Mouse (Mus musculus): ENCODE results near the gene Rnd2. TPM values are rescaled to one million over a fixed set of nuclear protein-coding genes. Genes with fewer than 3 reads are reported as not detected.

The Rnd2 gene
- total RNA-seq, 2 experiments from 2014 or later, result 1.00 to 3.9 TPM

- no peak for ATAC-seq (replicated peaks; ENCODE audit: poor library complexity)
Observed at GRCm38 (mm10) chr11:101519364-101519763, 54.6 kb downstream of the Rnd2 start.

Other genes with a start within 250 kb of the Rnd2 start
- 13.8 and 15.8 TPM in 2 replicates for gene Ezh1, start 238.5 kb upstream of the Rnd2 start, total RNA-seq (2015)
- 13.2 and 15.8 TPM in 2 replicates for gene Ezh1, start 238.5 kb upstream of the Rnd2 start, total RNA-seq (2017)
- gene Ramp2, start 219.0 kb upstream of the Rnd2 start, total RNA-seq (2015), result 0.88 TPM in 1 of 2 replicates, not detected in the other
- gene Ramp2, start 219.0 kb upstream of the Rnd2 start, total RNA-seq (2017), result 1.9 TPM in 1 of 2 replicates, not detected in the other
- gene Vps25, start 211.3 kb upstream of the Rnd2 start, total RNA-seq (2015), result 261 and 263 TPM in 2 replicates
- 70.4 and 86.9 TPM in 2 replicates for gene Vps25, start 211.3 kb upstream of the Rnd2 start, total RNA-seq (2017)
- not detected in 2 replicates for gene Wnk4, start 204.4 kb upstream of the Rnd2 start, total RNA-seq (2015)
- not detected in 2 replicates for gene Wnk4, start 204.4 kb upstream of the Rnd2 start, total RNA-seq (2017)
- gene Cntd1, start 186.0 kb upstream of the Rnd2 start, total RNA-seq (2015), result 1.1 and 2.0 TPM in 2 replicates
- 1.2 and 1.3 TPM in 2 replicates for gene Cntd1, start 186.0 kb upstream of the Rnd2 start, total RNA-seq (2017)
- gene Coa3, start 185.9 kb upstream of the Rnd2 start, total RNA-seq (2015), result 74.0 and 91.0 TPM in 2 replicates
- 43.7 and 47.8 TPM in 2 replicates for gene Coa3, start 185.9 kb upstream of the Rnd2 start, total RNA-seq (2017)
- gene Becn1, start 162.7 kb upstream of the Rnd2 start, total RNA-seq (2015), result 49.8 and 61.2 TPM in 2 replicates
- gene Becn1, start 162.7 kb upstream of the Rnd2 start, total RNA-seq (2017), result 161 and 166 TPM in 2 replicates
- 208 and 220 TPM in 2 replicates for gene Psme3, start 148.8 kb upstream of the Rnd2 start, total RNA-seq (2015)
- gene Psme3, start 148.8 kb upstream of the Rnd2 start, total RNA-seq (2017), result 116 and 120 TPM in 2 replicates
- 1.5 and 2.0 TPM in 2 replicates for gene Aoc2, start 139.9 kb upstream of the Rnd2 start, total RNA-seq (2015)
- 0.75 and 1.6 TPM in 2 replicates for gene Aoc2, start 139.9 kb upstream of the Rnd2 start, total RNA-seq (2017)
- 0.15 and 0.29 TPM in 2 replicates for gene Aoc3, start 134.4 kb upstream of the Rnd2 start, total RNA-seq (2015)
- gene Aoc3, start 134.4 kb upstream of the Rnd2 start, total RNA-seq (2017), result not detected in 2 replicates
- gene G6pc, start 97.4 kb upstream of the Rnd2 start, total RNA-seq (2015), result not detected in 2 replicates
- gene G6pc, start 97.4 kb upstream of the Rnd2 start, total RNA-seq (2017), result not detected in 2 replicates
- 41.4 and 52.1 TPM in 2 replicates for gene Aarsd1, start 47.4 kb upstream of the Rnd2 start, total RNA-seq (2015)
- gene Aarsd1, start 47.4 kb upstream of the Rnd2 start, total RNA-seq (2017), result 77.8 and 79.3 TPM in 2 replicates
- gene Gm27029, start 40.2 kb upstream of the Rnd2 start, total RNA-seq (2015), result 3.9 and 5.4 TPM in 2 replicates
- gene Gm27029, start 40.2 kb upstream of the Rnd2 start, total RNA-seq (2017), result 0.25 and 1.6 TPM in 2 replicates
- 3.3 and 4.1 TPM in 2 replicates for gene Rundc1, start 39.9 kb upstream of the Rnd2 start, total RNA-seq (2015)
- gene Rundc1, start 39.9 kb upstream of the Rnd2 start, total RNA-seq (2017), result 4.5 and 4.7 TPM in 2 replicates
- 0.17 and 0.42 TPM in 2 replicates for gene Ptges3l, start 39.7 kb upstream of the Rnd2 start, total RNA-seq (2015)
- 0.71 and 4.1 TPM in 2 replicates for gene Ptges3l, start 39.7 kb upstream of the Rnd2 start, total RNA-seq (2017)
- 500 and 587 TPM in 2 replicates for gene Rpl27, start 22.7 kb upstream of the Rnd2 start, total RNA-seq (2015)
- 3,389 and 3,728 TPM in 2 replicates for gene Rpl27, start 22.7 kb upstream of the Rnd2 start, total RNA-seq (2017)
- 27.2 and 31.7 TPM in 2 replicates for gene Ifi35, start 16.6 kb upstream of the Rnd2 start, total RNA-seq (2015)
- 31.1 and 32.6 TPM in 2 replicates for gene Ifi35, start 16.6 kb upstream of the Rnd2 start, total RNA-seq (2017)
- gene Vat1, start 1.2 kb downstream of the Rnd2 start, total RNA-seq (2015), result 83.6 and 92.8 TPM in 2 replicates
- 47.9 and 50.0 TPM in 2 replicates for gene Vat1, start 1.2 kb downstream of the Rnd2 start, total RNA-seq (2017)
- gene Brca1, start 87.0 kb downstream of the Rnd2 start, total RNA-seq (2015), result 25.1 and 31.4 TPM in 2 replicates
- 36.0 and 47.2 TPM in 2 replicates for gene Brca1, start 87.0 kb downstream of the Rnd2 start, total RNA-seq (2017)
- 28.1 and 33.7 TPM in 2 replicates for gene Nbr1, start 87.2 kb downstream of the Rnd2 start, total RNA-seq (2015)
- 40.9 and 46.7 TPM in 2 replicates for gene Nbr1, start 87.2 kb downstream of the Rnd2 start, total RNA-seq (2017)
- 2.7 and 3.7 TPM in 2 replicates for gene Tmem106a, start 117.2 kb downstream of the Rnd2 start, total RNA-seq (2015)
- 1.2 and 5.0 TPM in 2 replicates for gene Tmem106a, start 117.2 kb downstream of the Rnd2 start, total RNA-seq (2017)
- gene Gm11634, start 134.3 kb downstream of the Rnd2 start, total RNA-seq (2015), result not detected in 2 replicates
- not detected in 2 replicates for gene Gm11634, start 134.3 kb downstream of the Rnd2 start, total RNA-seq (2017)
- 9.8 and 12.7 TPM in 2 replicates for gene Rdm1, start 162.2 kb downstream of the Rnd2 start, total RNA-seq (2015)
- 13.2 and 13.7 TPM in 2 replicates for gene Rdm1, start 162.2 kb downstream of the Rnd2 start, total RNA-seq (2017)
- 1.1 and 1.9 TPM in 2 replicates for gene Arl4d, start 200.5 kb downstream of the Rnd2 start, total RNA-seq (2015)
- 0.75 and 1.0 TPM in 2 replicates for gene Arl4d, start 200.5 kb downstream of the Rnd2 start, total RNA-seq (2017)

Measured in megakaryocyte progenitor cell, adult 5-6 weeks (primary cell).